Mouse (Mus musculus) testis, adult 2 months (tissue): ENCODE results near the gene Psg16. TPM values are rescaled to one million over a fixed set of nuclear protein-coding genes. Genes with fewer than 3 reads are reported as not detected.
A peak's percentile ranks its signal among the peaks of the same experiment; 100 is the strongest.
"Not testable (repeated sequence)": the region's sequence is repeated elsewhere in the genome, so short reads cannot be mapped to it uniquely, and the experiment has no call there.

Source experiments
- H3K27ac ChIP-seq: fragments of 200-500 bp; 2 replicates; pipeline ENCODE4 v1.5.1; 2012; ENCODE audit warnings: low read depth, low read length; ENCODE audit not compliant: control insufficient read depth, insufficient read depth
- H3K27me3 ChIP-seq: fragments of 200-500 bp; 2 replicates; pipeline ENCODE4 v1.6.1; 2012; ENCODE audit warnings: mild to moderate bottlenecking, low read length, moderate library complexity; ENCODE audit not compliant: control insufficient read depth, insufficient read depth
- H3K36me3 ChIP-seq: fragments of 200-500 bp; 2 replicates; pipeline ENCODE4 v1.6.1; 2012; ENCODE audit warnings: mild to moderate bottlenecking, low read length; ENCODE audit not compliant: control insufficient read depth, insufficient read depth
- H3K4me1 ChIP-seq: fragments of 200-500 bp; 2 replicates; pipeline ENCODE4 v1.6.1; 2012; ENCODE audit warnings: low read length; ENCODE audit not compliant: control insufficient read depth, insufficient read depth
- H3K4me3 ChIP-seq: fragments of 200-500 bp; 2 replicates; pipeline ENCODE4 v1.5.1; 2012; ENCODE audit warnings: low read depth, mild to moderate bottlenecking, low read length, moderate library complexity, mixed read lengths; ENCODE audit not compliant: control insufficient read depth
- CTCF ChIP-seq: fragments of 200-500 bp; IDR thresholded peaks from 2 replicates; pipeline ENCODE4 v1.5.1; 2012; ENCODE audit warnings: low read depth, mild to moderate bottlenecking, inconsistent platforms, low read length, moderate library complexity; ENCODE audit not compliant: control insufficient read depth, insufficient read depth, insufficient replicate concordance
- POLR2A ChIP-seq: fragments of 200-500 bp; IDR thresholded peaks from 2 replicates; pipeline ENCODE4 v1.6.1; 2012; ENCODE audit warnings: low read depth, mild to moderate bottlenecking, inconsistent platforms, low read length, moderate library complexity; ENCODE audit not compliant: control insufficient read depth
- polyA plus RNA-seq: library from polyadenylated mRNA; depleted of rRNA; stranded (reverse); fragments of >200 nt; gene quantifications from 2 replicates; pipeline ENCODE4 v1.2.3, GENCODE M21; 2012

The Psg16 gene
- polyA plus RNA-seq, 1 experiment, result 0.19 TPM

DNA sequence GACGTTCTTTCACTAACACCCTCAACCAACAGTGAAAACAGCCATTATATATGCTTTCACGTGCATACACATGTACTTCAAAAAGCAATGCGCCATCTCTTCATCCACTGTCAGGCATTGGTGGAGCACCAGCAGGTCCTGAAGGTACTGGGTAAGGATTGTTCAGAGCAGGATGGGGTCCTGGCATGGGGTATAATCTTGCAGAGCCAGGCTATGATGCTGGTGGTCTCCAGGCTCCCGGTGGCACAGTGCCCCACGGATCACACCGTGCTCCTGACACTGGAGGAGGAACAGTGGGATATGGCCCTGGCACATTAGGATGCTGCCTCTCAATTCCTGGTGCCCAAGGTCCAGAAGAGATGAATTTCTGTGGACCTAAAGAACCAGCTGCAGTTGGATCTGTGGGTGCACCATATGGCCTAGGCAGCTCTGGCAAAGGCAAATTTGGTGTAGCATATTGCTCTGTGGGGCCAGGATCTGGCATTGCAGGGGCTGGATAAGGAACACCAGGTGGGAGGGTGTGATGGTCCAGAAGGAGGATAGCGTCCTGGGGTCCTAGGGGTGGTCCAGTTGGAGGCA is 4.3 kb downstream of the Psg16 start:
- TF ChIP-seq CTCF (no peak), POLR2A (no peak)
- Histone ChIP-seq H3K27me3 (no peaks in the 10 kb centered on the region), H3K36me3 (no peaks in the 10 kb centered on the region), H3K4me3 (no peak overlapping the region), H3K27ac (no peak overlapping the region), H3K4me1 (no peaks in the 10 kb centered on the region)

DNA sequence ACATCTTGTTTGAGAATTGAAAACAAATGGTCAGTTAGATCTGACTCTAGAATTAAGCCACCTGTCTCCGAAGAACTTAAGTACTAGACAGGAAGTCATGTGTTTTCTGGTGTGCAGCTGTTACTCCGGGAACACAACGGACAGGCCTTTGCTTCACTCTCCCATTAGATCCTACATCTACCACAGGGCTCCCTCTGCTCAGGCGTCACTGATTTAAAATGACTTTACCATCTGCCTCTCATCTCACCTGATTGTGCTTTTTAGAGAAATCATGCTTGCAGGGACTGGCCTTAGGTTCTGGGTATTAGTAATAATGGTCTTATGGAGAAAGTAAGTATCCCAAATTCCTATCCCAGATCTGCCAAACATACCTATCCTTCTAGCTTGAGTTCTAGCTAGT is 8.9 kb downstream of the Psg16 start:
- Histone ChIP-seq H3K4me1 (no peaks in the 10 kb centered on the region), H3K36me3 (no peaks in the 10 kb centered on the region), H3K4me3 (no peak overlapping the region), H3K27ac (no peak overlapping the region), H3K27me3 (no peaks in the 10 kb centered on the region)
- TF ChIP-seq POLR2A (no peak), CTCF (no peak)

DNA sequence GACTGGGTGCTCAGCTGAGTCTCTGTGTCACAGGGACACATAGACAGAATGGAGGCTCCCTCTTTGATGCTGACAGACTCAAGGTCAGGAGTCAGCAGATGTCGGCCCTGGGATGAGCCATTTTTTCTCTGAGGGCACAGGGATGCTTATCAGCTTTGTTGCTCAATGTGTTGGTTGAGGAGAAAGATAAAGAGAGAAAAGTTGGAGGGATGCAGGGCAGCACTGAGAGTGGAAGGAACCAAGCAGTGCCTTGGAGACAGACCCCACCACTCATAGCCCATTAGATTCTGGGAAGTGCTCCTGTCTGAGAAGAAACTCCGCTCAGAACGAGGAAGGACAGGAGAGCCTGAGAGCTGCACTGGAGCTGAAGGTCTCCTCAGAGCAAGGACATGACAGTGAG is 13.9 kb downstream of the Psg16 start:
- Histone ChIP-seq H3K4me1 (no peaks in the 10 kb centered on the region), H3K36me3 (no peaks in the 10 kb centered on the region)

DNA sequence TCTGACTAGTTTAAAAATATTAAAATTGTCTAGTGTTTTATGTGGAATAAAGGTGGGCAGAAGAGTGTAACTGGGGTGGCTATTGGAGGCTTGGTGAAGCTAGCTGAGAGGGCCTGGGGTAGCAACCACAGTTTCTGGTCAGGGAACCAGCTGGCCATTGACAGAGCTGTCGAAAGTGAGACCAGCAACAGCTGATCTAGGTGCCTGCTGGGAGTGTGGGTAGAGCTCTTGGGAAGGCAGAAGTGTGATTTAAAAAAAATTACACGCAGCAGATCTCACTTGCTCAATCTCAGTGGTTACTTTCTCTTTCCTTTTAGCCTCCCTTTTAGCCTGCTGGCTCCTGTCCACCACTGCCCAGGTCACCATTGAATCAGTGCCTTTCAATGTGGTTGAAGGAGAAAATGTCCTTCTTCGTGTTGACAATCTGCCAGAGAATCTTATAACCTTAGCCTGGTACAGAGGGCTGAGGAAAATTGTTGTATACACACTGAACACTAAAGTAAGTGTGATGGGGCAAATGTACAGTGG is 16.3 kb downstream of the Psg16 start:
- Histone ChIP-seq H3K27me3 (no peaks in the 10 kb centered on the region), H3K4me1 (no peaks in the 10 kb centered on the region), H3K27ac (no peak overlapping the region), H3K4me3 (no peak overlapping the region), H3K36me3 (no peaks in the 10 kb centered on the region)
- no peak for TF ChIP-seq POLR2A

More for the DNA sequence above, 13.9 kb downstream of the Psg16 start:
- TF ChIP-seq CTCF (no peak), POLR2A (no peak)
- Histone ChIP-seq H3K27ac (no peak overlapping the region), H3K4me3 (no peak overlapping the region), H3K27me3 (no peaks in the 10 kb centered on the region)

DNA sequence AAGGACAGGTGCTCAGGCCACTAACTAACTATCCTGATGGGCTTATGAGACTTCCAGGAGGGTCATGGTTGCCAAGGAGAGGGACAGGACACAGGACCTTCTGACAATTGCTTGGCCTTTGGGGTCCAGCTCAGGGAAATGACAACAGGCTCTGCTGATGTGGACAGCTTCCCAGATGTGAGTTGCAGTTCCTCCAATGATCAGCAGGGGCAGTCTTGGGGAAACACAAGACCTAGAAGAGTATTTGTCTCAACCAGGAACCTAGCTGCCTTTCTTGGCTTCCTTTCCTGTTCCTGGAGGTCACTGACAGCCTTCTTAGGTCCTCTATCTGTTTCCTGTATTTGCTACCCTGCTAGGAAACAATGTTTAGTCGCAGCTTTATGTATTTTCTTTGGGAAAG is 17.4 kb downstream of the Psg16 start:
- Histone ChIP-seq H3K27ac (no peak overlapping the region), H3K4me1 (no peaks in the 10 kb centered on the region), H3K36me3 (no peaks in the 10 kb centered on the region), H3K27me3 (no peaks in the 10 kb centered on the region), H3K4me3 (no peak overlapping the region)
- TF ChIP-seq CTCF (peak; percentile 31; the same call in 1 of the 2 replicates), POLR2A (no peak)

DNA sequence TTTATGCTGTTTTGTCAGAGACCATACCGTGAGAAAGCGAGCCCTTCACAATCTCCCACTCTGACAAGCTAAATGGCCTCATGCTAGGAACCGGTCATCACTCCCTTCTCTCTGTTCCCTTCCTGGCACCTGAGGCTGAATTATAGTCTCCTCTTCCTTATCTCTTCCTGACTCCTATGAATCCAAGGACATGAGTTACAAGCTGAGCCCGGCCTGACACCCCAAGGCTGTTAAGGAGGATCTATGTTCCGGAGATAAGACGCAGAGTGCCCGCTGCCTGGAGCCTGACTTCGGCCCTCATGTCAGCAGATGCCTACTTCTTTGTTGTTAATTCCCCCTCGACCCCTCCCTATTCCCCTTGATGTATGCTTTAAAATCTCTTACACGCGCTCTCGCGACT is 27.8 kb downstream of the Psg16 start:
- H3K4me3 ChIP-seq, H3K27ac ChIP-seq, H3K4me1 ChIP-seq, H3K36me3 ChIP-seq, H3K27me3 ChIP-seq: not testable (repeated sequence)

DNA sequence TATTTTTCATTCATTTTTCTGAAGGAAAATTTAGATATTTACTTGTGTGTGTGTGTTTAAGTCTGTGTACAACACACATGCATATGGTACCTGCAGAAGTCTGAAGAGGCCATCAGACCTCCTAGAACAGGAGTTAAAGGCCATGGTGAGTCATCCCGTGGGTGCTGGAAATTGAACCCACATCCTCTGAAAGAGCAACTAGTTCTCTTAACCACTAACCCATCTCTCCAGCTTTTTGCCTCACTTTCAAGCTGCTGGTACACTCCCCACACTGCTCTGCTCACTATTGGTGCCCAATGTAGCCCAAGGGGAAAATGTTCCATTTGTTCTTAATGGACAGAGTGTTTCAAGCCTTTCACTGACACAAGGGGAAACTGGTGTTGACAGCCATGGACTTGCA is 61.5 kb downstream of the Psg16 start:
- Histone ChIP-seq H3K27me3 (no peaks in the 10 kb centered on the region), H3K36me3 (no peaks in the 10 kb centered on the region), H3K4me3 (no peak overlapping the region), H3K4me1 (no peaks in the 10 kb centered on the region), H3K27ac (no peak overlapping the region)
- TF ChIP-seq CTCF (no peak), POLR2A (no peak)

DNA sequence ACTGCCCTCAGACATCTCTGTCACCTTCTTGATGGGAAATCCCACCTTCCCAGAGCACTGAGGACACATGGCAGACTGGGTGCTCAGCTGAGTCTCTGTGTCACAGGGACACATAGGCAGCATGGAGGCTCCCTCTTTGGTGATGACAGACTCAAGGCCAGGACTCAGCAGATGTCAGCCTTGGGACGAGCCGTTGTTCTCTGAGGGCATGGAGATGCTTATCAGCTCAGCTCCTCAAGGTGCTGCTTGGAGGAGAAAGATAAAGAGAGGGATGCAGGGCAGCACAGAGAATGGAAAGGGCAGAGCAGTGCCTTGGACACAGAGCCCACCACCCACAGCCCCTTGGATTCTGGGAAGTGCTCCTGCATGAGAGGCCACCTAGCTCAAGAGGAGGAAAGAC is 76.1 kb downstream of the Psg16 start, which contains the start of gene Ceacam3:
Gene Ceacam3 (plus strand): TSS at position 352 of the 400 bp plus-strand sequence.
- no peak within 1 kb of the TSS for H3K27ac ChIP-seq
- H3K36me3 ChIP-seq, result no peaks in the 10 kb centered on the region
- peaks cover 2% of the 10 kb centered on the region; the same call in 1 of the 2 replicates for H3K4me1 ChIP-seq
- no peaks in the 10 kb centered on the region for H3K27me3 ChIP-seq
- H3K4me3 ChIP-seq, result no peak within 1 kb of the TSS
- TF ChIP-seq POLR2A (no peak), CTCF (no peak)
